Mouse (Mus musculus) adrenal gland, postnatal 25 days (tissue): Measurements from ENCODE around the gene Efna1. TPM values are rescaled to one million over a fixed set of nuclear protein-coding genes. Genes with fewer than 3 reads are reported as not detected.

ENCODE experiments used
- DNase-seq: peaks from one replicate; pipeline ENCODE4 v3.0.0; 2021; ENCODE audit warnings: mixed read lengths
- total RNA-seq: library from RNA; stranded (reverse); gene quantifications from 2 replicates; pipeline ENCODE4 v1.2.3, GENCODE M21; 2021

Gene Efna1
- total RNA-seq, 1 experiment from 2014 or later, result 17.2 TPM

- DNase-seq, result peak; percentile 62
These were observed 27.1 kb upstream of the Efna1 start for GRCm38 (mm10) chr3:89308089-89308488.

GRCm38 (mm10) chr3:89305551-89306325 is 24.8 kb upstream of the Efna1 start:
- DNase-seq, result no peak

DNA sequence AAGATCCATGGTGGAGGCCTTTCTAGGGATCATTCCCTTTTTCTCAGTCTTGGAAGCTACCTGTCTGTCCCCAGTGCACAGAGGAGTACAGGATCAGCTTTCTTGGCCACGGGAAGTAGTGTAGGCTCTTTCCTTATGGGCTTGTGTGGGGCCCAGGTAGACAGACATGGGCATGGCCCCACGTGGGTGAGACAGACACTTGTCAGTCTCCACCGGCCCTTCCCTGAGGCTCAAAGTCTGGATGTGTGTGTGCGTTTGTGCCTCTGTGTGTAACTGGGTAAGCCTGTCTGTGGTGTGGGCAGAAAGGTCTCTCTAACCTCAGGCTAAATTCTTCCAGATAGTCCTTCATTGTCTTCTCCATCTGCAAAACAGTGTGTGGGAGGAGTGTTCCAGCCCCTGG is 24.2 kb upstream of the Efna1 start:
- DNase-seq, result no peak

DNA sequence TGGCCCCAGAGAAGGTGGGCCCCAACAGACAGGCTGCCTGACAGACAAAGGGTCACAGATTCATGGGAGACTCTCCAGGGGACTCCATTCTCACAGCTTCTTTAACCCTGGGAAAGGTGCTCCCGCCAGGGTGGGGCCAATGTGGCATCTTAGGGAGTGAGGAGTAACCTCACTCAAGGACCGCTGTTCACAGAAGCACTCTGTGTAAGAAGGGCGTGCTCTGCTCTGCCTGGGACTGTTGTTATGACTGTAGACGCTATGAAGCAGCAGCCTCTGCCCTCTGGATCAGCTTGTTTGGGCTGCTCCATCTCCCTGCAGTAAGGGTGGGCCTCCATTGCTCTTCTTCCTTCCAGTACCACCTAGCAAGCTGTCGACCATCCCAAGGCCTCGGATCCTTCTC is 23.5 kb upstream of the Efna1 start:
- no peak for DNase-seq

GRCm38 (mm10) chr3:89300514-89300913 is 19.6 kb upstream of the Efna1 start:
- DNase-seq, result no peak

- no peak for DNase-seq
These were observed 19.1 kb upstream of the Efna1 start for GRCm38 (mm10) chr3:89300071-89300470.

GRCm38 (mm10) chr3:89299499-89299898 is 18.6 kb upstream of the Efna1 start:
- DNase-seq, result peak; percentile 46

- DNase-seq, result no peak
These were observed 18.0 kb upstream of the Efna1 start for GRCm38 (mm10) chr3:89298908-89299307.

DNA sequence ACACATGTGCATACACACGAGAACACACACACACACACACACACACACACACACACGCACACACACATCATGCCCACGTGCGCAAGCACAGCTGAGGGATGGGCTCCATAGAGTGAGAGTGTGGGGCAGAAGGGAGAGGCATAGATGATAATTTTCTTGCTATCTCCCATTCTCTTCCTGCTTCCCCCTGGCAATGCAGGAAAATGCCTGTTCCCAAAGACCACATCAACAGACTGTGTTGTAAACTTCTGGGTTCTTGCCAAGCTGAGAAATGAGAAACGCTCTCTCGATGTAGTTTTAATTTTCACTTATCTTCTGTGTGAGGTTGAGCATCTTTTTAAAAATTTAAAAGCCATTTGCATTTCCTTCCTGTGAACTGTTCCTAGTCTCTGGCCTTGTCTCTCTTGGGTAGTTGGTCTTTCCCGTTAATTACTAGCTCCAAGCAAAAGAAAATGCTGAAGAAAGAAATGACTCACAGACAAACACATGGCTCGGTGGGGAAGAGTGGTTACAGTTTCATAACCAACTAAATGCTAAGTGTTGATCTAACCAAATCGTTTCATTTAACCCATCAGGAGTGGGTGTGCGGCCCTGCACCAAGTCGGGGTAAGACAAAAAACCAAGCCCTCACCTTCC is 15.9 kb upstream of the Efna1 start:
- no peak for DNase-seq

GRCm38 (mm10) chr3:89295685-89296230 is 14.8 kb upstream of the Efna1 start:
- no peak for DNase-seq

GRCm38 (mm10) chr3:89294195-89294594 is 13.3 kb upstream of the Efna1 start:
- DNase-seq, result no peak

DNA sequence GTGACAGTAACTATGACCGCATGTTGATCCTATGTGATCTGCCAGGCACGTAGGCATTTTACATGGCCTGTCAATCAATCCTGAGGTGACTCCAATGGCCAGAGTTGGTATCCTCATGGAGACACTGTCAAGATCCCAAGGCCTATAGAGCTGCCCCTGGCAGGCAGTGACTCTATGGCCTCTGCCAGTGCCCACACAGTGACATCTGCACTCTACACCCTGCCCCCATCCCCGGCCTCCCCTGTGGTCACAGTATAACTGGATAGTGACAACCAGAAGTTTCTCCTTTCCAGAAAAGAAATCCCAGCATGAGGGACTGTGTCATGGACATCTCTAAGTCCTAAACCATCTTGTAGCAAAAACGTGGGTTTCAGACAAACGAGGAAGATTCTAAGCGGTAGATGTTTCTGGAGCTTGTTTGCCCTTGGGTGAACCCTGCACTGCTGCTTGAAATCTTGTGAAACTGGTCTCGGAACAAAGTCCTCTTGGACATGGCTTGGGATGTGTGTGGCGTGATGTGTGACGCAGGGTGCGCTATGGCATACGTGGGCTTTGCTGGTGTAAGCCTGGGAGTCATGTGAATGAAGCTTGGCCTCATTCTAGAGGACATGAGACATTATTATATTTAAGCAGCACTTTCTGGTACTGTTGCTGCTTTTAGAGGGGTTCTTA is 12.4 kb upstream of the Efna1 start:
- no peak for DNase-seq

DNA sequence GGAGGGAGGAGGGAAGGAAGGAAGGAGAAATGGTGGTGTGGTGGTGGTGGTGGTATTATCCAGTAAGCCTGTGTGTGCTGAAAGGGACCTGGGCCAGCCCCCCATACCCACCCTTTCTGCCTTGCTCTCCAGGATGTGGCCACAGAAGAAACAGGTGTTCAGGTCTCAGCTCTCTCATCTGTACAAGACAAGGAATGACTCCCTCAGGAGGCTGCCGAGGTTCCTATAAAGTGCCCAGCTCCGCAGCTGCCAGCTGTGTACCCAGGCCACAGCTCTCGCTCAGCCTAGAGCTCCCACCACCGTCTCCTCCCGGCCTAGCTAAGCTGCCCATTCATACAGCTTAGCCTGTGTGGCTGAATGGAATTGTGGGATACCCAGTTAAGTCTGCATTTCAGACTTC is 11.4 kb upstream of the Efna1 start:
- DNase-seq, result no peak

DNA sequence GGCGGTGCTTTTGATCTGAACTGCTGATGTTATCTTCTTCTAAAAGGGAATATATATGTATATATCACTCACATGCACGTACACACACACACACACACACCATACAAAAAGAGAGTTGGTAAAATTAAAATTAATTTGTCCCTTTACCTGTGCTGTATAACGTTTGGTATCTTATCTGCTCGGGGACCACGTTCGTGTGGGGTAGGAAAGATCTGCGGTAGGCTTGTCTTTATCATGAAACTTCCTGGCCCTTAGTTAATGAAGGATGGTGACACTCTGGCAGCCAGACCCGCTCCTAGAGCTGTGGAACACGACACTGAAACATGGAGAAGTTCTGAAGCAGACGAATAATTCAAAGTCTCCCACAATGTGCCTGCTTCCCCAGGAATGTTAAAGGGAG is 10.9 kb upstream of the Efna1 start:
- DNase-seq, result no peak

DNA sequence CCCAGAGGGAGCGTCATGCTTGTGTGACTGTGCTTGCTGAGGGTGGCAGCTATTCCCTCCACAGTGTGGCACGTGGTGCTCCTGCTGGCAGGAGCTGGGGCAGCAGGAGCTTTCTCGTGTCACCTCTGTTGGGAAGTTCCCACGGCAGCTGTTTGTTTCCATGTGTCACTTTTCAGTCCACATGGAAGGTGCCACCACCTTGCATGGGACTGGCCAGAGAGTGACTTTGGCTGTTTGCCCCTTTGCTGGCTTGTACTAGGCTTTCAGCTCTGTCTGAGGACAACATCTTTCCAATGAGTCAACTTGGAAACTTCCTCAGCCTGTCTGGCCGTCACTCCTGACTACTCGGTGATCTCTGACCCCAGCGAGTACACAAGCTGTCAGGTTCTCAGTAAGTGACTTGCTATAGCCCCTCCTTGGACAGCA is 7.6 kb upstream of the Efna1 start:
- no peak for DNase-seq

GRCm38 (mm10) chr3:89287286-89287685 is 6.3 kb upstream of the Efna1 start:
- DNase-seq, result no peak

DNA sequence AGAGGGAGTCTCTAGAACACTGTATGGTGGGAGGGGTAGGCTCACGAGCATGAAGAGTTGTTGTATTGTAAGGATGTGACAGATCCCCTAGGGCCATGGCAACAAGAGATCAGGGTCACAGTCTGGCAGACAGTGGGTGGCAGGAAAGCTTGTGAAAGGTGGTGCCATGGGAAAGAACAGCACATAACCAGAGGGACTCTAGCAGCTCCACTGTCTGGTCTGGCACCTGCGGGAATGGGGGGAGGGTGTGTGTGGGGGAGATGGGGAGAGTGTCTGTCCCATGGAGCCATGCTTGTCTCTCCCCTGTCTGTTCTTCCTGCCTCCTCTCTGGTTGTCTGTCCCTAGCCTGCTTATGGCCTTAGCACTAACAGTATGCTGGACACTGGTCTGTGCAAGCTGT is 4.6 kb upstream of the Efna1 start:
- DNase-seq, result no peak

DNA sequence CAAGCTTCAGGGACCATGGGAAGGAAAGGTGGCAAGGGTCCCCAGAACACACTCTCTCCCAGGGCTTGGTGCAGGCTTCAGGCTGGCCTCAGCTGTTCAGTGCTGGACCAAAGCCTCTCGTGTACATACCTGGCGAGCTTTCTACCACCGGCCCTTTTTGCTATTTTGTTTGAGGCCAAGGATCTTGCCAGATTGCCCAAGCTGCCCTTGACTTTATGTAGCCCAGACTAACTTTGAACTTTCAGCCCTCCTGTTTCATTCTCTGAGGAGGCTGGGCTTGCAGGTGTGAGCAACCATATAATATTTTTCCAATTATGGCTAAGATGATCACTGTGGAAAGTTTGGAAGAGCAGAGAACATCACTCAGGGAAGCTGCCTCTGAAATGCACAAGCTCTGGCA is 3.3 kb upstream of the Efna1 start:
- no peak for DNase-seq

- no peak for DNase-seq
These were observed 1.3 kb upstream of the Efna1 start for GRCm38 (mm10) chr3:89282291-89282643.

- peak; percentile 87 for DNase-seq
These were observed 793 bp upstream of the Efna1 start for GRCm38 (mm10) chr3:89281579-89282290.

- no peak for DNase-seq
These were observed 814 bp downstream of the Efna1 start for GRCm38 (mm10) chr3:89280050-89280605.
